Mouse (Mus musculus) thymus, adult 2 months (tissue): ENCODE measurements around the gene Col2a1.

ENCODE experiments used
- CTCF ChIP-seq: fragments of 200-500 bp; IDR thresholded peaks from 2 replicates; pipeline ENCODE4 v1.5.1; 2012; ENCODE audit warnings: mild to moderate bottlenecking, control low read depth, low read length, moderate library complexity, borderline replicate concordance; ENCODE audit not compliant: control insufficient read depth, poor library complexity, insufficient read depth; ENCODE audit errors: extremely low read depth
- POLR2A ChIP-seq: fragments of 200-500 bp; IDR thresholded peaks from 2 replicates; pipeline ENCODE4 v1.6.1; 2012; ENCODE audit warnings: mild to moderate bottlenecking, low read length, control low read depth, moderate library complexity; ENCODE audit not compliant: control insufficient read depth, poor library complexity, insufficient read depth; ENCODE audit errors: extremely low read depth

- TF ChIP-seq CTCF, result no peak
- no peak for TF ChIP-seq POLR2A
Observed at GRCm38 (mm10) chr15:98012810-98013209, 8.3 kb upstream of the Col2a1 start.
